Mouse (Mus musculus): Measurements from ENCODE around the gene Ifnar2. TPM values are rescaled to one million over a fixed set of nuclear protein-coding genes. Genes with fewer than 3 reads are reported as not detected.

Gene Ifnar2
- 68.4 and 75.5 TPM in 2 replicates for polyA plus RNA-seq (2015; fragmentation: Nextera tagmentation; extraction: Ambion mirVana)

DNA sequence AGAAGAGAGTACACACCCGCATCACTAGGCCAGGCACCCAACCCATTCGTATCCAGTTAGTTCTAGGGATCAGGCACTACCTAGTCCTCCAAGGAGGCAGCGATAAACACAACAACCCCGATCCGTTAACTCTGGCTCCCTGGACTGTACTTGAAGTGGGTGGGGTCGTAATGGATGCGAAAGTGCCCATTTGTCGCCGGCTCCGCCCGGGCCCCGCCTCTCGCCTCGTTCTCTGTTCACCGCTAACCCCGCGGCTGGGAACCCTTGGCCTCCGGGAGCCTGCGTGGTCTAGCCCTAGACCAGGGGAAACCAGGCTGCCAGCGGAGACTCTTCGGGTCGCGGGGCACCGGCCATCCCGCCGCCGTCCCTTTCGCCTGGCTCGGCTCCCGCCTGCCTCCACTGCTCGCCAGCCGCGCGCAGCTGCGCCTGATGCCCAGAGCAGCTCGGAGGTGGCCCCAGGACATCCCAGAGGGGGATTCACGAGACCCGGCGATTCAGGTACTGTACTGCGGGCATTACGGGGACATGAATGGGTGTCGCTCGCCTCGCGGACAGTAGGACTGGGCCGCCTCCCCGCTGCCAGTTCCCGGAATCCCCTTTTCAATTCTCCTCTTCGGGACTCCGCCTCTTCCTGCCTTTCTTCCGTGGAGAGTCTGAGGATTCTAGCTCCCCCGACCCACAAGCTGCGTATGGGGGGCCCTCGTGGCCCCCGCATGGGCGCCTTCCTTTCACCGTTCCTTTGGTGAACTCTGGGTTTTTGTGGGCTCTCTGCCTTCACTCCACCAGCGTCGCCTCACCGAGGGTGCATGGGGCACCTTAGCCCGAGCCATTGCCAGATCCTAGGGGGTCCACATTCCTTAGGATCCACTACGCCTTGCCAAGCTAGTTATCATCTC lies at the start of gene Ifnar2:
Ifnar2 (plus strand) TSS at position 207 of the 896 bp plus-strand sequence.
- Histone ChIP-seq H3K27me3 (replicated peaks; ENCODE audit: control insufficient read depth, insufficient read depth, low read length) (no peaks in the 10 kb centered on the region), H3K36me3 (ENCODE audit: control insufficient read depth, insufficient read depth) (no peaks in the 10 kb centered on the region)
- 1% methylated on average over 60 of the region's 62 CpGs for WGBS

GRCm38 (mm10) chr16:91327605-91328004 lies 45.0 kb upstream of the Ifnar2 start:
- Histone ChIP-seq H3K27me3 (replicated peaks; ENCODE audit: control insufficient read depth, insufficient read depth, low read length) (no peaks in the 10 kb centered on the region; the same call in 1 of the 2 replicates), H3K4me2 (replicated peaks; ENCODE audit: low read depth) (no peak overlapping the region), H3K9me3 (ENCODE audit: control insufficient read depth) (no peaks in the 10 kb centered on the region), H3K36me3 (ENCODE audit: control insufficient read depth, insufficient read depth) (no peaks in the 10 kb centered on the region), H3K4me1 (replicated peaks; ENCODE audit: control insufficient read depth, insufficient read depth, low read length) (no peaks in the 10 kb centered on the region), H3K27ac (ENCODE audit: low read depth, low read length) (no peak overlapping the region), H3K9ac (ENCODE audit: low read depth, low read length) (no peak overlapping the region), H3K4me3 (ENCODE audit: low read depth, low read length) (no peak overlapping the region)
- no peak for ATAC-seq
- WGBS: 85% methylated on average over 7 of the region's 7 CpGs
- TF ChIP-seq CTCF (IDR thresholded peaks at IDR 0.05; ENCODE audit: low read depth): no peak

More for the DNA sequence above, at the start of gene Ifnar2:
- Histone ChIP-seq H3K9me3 (ENCODE audit: control insufficient read depth) (no peaks in the 10 kb centered on the region), H3K27ac (ENCODE audit: low read depth, low read length) (peak within 1 kb of the TSS; percentile 79), H3K4me2 (replicated peaks; ENCODE audit: low read depth) (peak within 1 kb of the TSS; percentile 79), H3K4me1 (replicated peaks; ENCODE audit: control insufficient read depth, insufficient read depth, low read length) (no peaks in the 10 kb centered on the region), H3K4me3 (ENCODE audit: low read depth, low read length) (peak within 1 kb of the TSS; percentile 77), H3K9ac (ENCODE audit: low read depth, low read length) (peak within 1 kb of the TSS; percentile 86)
- TF ChIP-seq CTCF (IDR thresholded peaks at IDR 0.05; ENCODE audit: low read depth): 0 out of 2 replicates have a peak, but pooled peaks have one; percentile 7
- ATAC-seq: peak; percentile 77

DNA sequence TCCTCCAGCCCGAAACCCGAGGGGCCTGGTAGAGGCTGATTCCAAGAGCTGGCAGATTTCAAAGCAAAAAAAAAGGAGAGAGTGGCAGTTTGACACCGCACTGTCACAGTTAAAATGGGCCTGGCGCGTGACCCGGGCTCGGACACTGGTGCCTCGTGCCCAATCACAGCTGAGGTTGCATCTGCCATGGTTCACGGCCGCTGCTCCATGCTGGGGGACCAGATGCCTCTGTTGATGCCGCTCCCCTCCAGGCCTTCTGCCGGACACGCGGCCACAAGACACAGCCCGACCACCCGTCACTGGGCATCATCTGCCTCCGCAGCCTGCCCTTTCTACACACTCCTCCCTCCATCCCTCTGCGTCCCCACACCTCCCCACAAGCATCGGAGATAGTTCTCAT lies 43.7 kb upstream of the Ifnar2 start:
- no peak overlapping the region for H3K27ac ChIP-seq (ENCODE audit: low read depth, low read length)
- H3K4me1 ChIP-seq (replicated peaks; ENCODE audit: control insufficient read depth, insufficient read depth, low read length): no peaks in the 10 kb centered on the region
- 82% methylated on average over 19 of the region's 19 CpGs for WGBS
- no peak overlapping the region for H3K4me2 ChIP-seq (replicated peaks; ENCODE audit: low read depth)
- no peak overlapping the region for H3K4me3 ChIP-seq (ENCODE audit: low read depth, low read length)
- H3K9ac ChIP-seq (ENCODE audit: low read depth, low read length): no peak overlapping the region
- H3K9me3 ChIP-seq (ENCODE audit: control insufficient read depth): no peaks in the 10 kb centered on the region
- TF ChIP-seq CTCF (IDR thresholded peaks at IDR 0.05; ENCODE audit: low read depth): no peak
- H3K27me3 ChIP-seq (replicated peaks; ENCODE audit: control insufficient read depth, insufficient read depth, low read length): no peaks in the 10 kb centered on the region; the same call in 1 of the 2 replicates
- ATAC-seq: no peak
- no peaks in the 10 kb centered on the region for H3K36me3 ChIP-seq (ENCODE audit: control insufficient read depth, insufficient read depth)

DNA sequence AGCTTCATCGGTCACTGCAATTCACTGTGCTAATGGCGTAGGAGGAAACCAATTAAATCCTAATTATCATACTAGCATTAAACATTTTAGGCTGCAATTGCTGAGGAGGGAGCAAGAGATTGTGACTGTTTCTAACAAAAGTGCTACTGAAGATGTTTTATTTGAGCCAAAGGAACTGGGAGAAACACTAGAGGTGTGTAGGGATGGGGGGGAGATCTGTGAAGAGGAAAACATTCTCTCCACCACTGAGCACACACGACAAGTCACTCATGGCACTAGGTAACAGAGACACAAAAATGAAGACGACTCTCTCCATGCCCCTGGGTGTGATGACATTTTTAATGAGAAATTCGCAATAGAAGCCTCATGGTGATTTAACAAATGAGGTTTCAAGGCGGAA lies 42.1 kb upstream of the Ifnar2 start:
- H3K9me3 ChIP-seq (ENCODE audit: control insufficient read depth): no peaks in the 10 kb centered on the region
- no peaks in the 10 kb centered on the region for H3K36me3 ChIP-seq (ENCODE audit: control insufficient read depth, insufficient read depth)
- no peak for ATAC-seq
- no peaks in the 10 kb centered on the region for H3K4me1 ChIP-seq (replicated peaks; ENCODE audit: control insufficient read depth, insufficient read depth, low read length)
- TF ChIP-seq CTCF (IDR thresholded peaks at IDR 0.05; ENCODE audit: low read depth): no peak
- H3K9ac ChIP-seq (ENCODE audit: low read depth, low read length): no peak overlapping the region
- 80% methylated on average over 6 of the region's 6 CpGs for WGBS
- no peak overlapping the region for H3K4me3 ChIP-seq (ENCODE audit: low read depth, low read length)
- no peak overlapping the region for H3K4me2 ChIP-seq (replicated peaks; ENCODE audit: low read depth)
- H3K27me3 ChIP-seq (replicated peaks; ENCODE audit: control insufficient read depth, insufficient read depth, low read length): no peaks in the 10 kb centered on the region; the same call in 1 of the 2 replicates
- H3K27ac ChIP-seq (ENCODE audit: low read depth, low read length): no peak overlapping the region

GRCm38 (mm10) chr16:91331153-91331552 lies 41.4 kb upstream of the Ifnar2 start:
- no peak for TF ChIP-seq CTCF (IDR thresholded peaks at IDR 0.05; ENCODE audit: low read depth)
- Histone ChIP-seq H3K4me3 (ENCODE audit: low read depth, low read length) (no peak overlapping the region), H3K4me1 (replicated peaks; ENCODE audit: control insufficient read depth, insufficient read depth, low read length) (no peaks in the 10 kb centered on the region), H3K36me3 (ENCODE audit: control insufficient read depth, insufficient read depth) (no peaks in the 10 kb centered on the region), H3K9ac (ENCODE audit: low read depth, low read length) (no peak overlapping the region), H3K27me3 (replicated peaks; ENCODE audit: control insufficient read depth, insufficient read depth, low read length) (no peaks in the 10 kb centered on the region; the same call in 1 of the 2 replicates), H3K4me2 (replicated peaks; ENCODE audit: low read depth) (no peak overlapping the region), H3K9me3 (ENCODE audit: control insufficient read depth) (no peaks in the 10 kb centered on the region), H3K27ac (ENCODE audit: low read depth, low read length) (no peak overlapping the region)
- WGBS: 28% methylated on average over 5 of the region's 5 CpGs
- ATAC-seq: no peak

DNA sequence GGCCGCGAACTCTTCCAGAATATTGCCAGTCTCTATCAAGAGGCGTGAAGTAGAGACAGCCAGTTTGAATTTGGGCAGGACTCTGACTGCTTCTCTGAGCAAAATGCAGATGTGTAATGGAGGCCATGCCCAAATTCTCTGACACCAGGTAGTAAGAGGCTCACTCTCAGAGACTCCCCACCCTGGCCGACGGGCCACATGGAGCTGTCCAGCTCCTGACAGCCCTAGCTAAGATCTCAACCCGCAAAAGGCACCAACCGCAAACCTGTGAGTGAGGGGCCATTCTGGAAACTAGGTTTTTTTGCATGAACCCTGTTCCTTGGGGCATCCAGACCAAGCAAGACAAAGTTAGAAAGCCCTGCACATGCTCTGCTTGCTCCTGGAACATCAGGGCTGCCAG lies 39.7 kb upstream of the Ifnar2 start:
- Histone ChIP-seq H3K36me3 (ENCODE audit: control insufficient read depth, insufficient read depth) (no peaks in the 10 kb centered on the region), H3K27ac (ENCODE audit: low read depth, low read length) (no peak overlapping the region), H3K4me1 (replicated peaks; ENCODE audit: control insufficient read depth, insufficient read depth, low read length) (no peaks in the 10 kb centered on the region), H3K9ac (ENCODE audit: low read depth, low read length) (no peak overlapping the region), H3K27me3 (replicated peaks; ENCODE audit: control insufficient read depth, insufficient read depth, low read length) (no peaks in the 10 kb centered on the region; the same call in 1 of the 2 replicates), H3K4me2 (replicated peaks; ENCODE audit: low read depth) (no peak overlapping the region), H3K9me3 (ENCODE audit: control insufficient read depth) (no peaks in the 10 kb centered on the region), H3K4me3 (ENCODE audit: low read depth, low read length) (no peak overlapping the region)
- ATAC-seq: no peak
- WGBS: 44% methylated on average over 7 of the region's 7 CpGs
- TF ChIP-seq CTCF (IDR thresholded peaks at IDR 0.05; ENCODE audit: low read depth): no peak

Data from intestine, postnatal 0 days (tissue).